Mouse (Mus musculus): Measurements from ENCODE around the gene Gm28729.
A peak's percentile ranks its signal among the peaks of the same experiment; 100 is the strongest.
"Not testable (repeated sequence)": the region's sequence is repeated elsewhere in the genome, so short reads cannot be mapped to it uniquely, and the experiment has no call there.

Gm28729 gene

DNA sequence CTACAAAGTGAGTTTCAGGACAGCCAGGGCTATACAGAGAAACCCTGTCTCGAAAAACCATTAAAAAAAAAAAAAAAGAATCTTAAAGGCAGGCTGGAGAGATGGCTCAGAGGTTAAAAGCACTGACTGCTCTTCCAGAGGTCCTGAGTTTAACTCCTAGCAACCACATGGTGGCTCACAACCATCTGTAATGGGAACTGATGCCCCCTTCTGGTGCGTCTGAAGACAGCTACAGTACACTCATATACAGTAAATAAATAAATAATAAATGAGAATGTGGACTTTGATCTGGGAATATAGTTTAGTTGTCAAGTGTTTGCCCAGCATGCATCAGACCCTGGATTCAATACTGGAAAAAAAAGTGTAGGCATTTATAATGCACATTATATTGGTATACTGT lies 3.5 kb downstream of the Gm28729 start:
- DNase-seq (ENCODE audit: low spot score), result not testable (repeated sequence)

DNA sequence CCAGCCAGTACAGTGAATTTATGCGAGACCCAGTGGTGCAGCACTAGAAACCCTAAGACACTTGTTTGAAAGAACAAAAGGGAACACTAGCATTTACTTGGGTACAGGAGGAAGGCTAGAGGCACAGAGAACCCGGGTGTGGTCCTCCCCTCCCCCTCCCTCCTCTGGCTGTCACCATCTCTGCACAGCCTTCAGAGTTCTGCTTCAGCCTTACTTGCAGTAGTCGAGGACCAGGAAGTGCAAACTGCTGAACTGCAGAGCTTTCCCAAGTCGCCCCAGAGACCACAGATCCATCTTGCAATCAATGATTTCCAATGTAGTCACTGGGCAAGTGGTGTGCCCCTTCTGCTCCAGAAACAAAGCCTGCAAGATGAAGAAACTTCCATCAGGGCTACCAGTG lies 7.6 kb downstream of the Gm28729 start:
- DNase-seq (ENCODE audit: low spot score), result no peak

DNA sequence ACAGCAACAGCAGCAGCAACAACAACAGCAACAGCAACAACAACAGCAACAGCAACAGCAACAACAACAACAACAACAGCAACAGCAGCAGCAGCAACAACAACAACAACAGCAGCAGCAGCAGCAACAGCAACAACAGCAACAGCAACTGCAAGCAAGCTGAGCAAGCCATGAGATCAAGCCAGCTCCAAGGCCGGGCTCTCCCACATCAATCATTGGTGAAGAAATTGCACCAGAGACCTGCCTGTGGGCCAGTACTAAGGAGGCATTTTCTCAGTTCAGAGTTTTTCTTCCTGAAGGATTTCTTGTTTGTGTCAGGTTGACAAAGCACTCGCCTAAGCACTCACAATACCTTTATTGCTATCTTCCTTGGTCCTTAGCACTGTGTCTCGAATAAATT lies 8.3 kb downstream of the Gm28729 start:
- no peak for DNase-seq (ENCODE audit: low spot score)

- no peak for DNase-seq (ENCODE audit: low spot score)
Observed at GRCm38 (mm10) chr9:96515737-96516136, 9.3 kb downstream of the Gm28729 start.

DNA sequence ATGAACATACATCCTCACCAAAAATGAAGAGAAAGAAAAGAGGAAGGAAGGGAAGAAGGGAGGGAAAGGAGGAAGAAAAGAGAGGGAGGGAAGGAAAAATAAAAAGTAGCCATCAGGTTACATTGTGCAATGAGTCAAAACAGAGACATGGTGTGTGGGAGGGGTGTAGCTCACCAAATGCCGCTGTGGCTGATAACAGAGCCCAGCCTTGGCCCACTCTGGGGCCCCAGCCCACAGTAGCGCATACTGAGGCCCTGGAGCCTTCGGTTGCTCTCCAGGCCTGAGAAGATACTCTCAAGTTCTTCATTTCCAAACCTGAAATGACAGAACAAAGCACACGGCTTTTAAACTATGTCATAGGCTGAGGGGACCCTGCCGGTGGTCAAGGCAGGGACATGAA lies 10.8 kb downstream of the Gm28729 start:
- no peak for DNase-seq (ENCODE audit: low spot score)

GRCm38 (mm10) chr9:96506011-96506498 lies 19.0 kb downstream of the Gm28729 start:
- DNase-seq (ENCODE audit: low spot score), result peak; percentile 82

DNA sequence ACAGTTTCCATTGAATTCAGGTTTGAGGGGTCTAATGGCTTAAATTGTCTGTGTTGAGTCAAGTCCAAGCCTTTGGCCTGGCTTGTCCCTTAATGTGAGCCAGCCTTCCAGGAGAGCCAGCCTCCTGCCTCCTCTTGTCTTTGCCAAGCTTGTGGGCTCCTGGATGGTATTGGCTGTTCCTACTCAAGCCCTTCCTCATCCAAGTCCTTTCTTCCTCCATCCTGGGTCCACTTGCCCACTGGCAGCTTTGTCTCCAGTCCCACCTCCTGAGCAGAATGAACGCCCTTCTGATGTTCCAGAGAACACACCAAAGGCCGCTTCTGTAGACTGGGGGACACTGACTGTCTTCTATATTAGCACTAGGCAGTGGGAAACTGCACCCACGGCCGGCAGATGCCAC lies 19.9 kb downstream of the Gm28729 start:
- DNase-seq (ENCODE audit: low spot score), result no peak

- DNase-seq (ENCODE audit: low spot score), result peak; percentile 36
Observed at GRCm38 (mm10) chr9:96504116-96504895, 20.8 kb downstream of the Gm28729 start.

GRCm38 (mm10) chr9:96502856-96503610 lies 22.0 kb downstream of the Gm28729 start:
- DNase-seq (ENCODE audit: low spot score), result no peak

DNA sequence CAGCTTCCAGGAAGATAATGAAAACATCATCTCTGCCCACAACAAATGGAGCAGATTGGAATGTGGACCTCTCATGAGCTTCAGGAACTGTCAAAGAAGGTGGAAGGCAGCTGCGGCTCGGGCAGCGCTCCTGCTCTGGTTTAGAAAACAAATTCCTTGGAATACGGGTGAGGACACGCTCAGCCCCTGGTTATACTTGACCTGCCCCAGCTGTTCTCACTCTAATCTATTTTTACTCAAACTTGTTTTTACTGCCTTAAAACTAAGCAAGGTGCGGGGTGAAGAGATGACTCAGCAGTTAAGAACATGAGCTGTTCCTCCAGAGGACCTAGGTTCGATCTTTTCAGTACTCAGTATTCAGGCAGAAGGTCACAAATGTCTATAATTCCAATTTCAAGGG lies 23.8 kb downstream of the Gm28729 start:
- DNase-seq (ENCODE audit: low spot score), result no peak

DNA sequence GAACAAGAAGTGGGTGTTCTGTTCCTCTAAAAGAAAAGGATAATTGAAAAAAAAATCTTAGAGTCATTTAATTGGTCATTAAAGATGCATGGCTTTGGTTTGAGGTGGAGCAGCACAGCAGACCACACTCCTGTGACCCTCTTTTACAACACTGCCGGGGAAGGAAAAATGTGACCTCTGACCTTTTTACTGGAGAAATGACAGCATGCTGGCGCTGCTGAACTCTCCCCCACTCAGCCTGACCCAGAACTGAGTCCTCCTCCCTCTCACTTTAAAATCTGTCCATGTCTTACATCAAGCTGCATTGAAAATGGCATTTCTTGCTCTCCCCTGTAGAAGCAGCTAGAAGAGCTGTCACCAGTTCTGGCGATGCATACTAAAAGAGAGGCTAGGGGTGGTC lies 31.9 kb downstream of the Gm28729 start:
- peak; percentile 63 for DNase-seq (ENCODE audit: low spot score)

GRCm38 (mm10) chr9:96491810-96492209 lies 33.3 kb downstream of the Gm28729 start:
- peak; percentile 72 for DNase-seq (ENCODE audit: low spot score)

DNA sequence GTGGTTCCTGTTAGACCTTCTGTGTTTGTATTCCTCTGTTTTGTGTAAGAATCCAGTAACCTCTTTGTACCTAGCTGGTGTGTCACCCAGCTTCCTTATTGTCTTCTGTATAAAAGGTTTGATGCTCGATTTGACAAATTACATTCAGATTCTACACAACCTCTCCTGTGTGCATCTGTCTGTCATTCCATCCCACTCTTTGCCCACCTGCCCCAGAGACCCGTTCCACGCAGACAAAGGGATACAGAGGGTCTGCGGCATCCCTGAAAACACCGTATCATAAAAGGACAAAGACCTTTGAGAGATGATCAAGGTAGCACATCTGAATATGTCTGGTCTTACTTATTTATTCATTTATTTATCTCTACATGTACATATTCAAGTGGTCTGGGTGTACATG lies 37.2 kb downstream of the Gm28729 start:
- not testable (repeated sequence) for DNase-seq (ENCODE audit: low spot score)

GRCm38 (mm10) chr9:96483648-96484047 lies 41.4 kb downstream of the Gm28729 start:
- no peak for DNase-seq (ENCODE audit: low spot score)

- no peak for DNase-seq (ENCODE audit: low spot score)
Observed at GRCm38 (mm10) chr9:96483028-96483427, 42.0 kb downstream of the Gm28729 start.

- DNase-seq (ENCODE audit: low spot score), result peak; percentile 98
Observed at GRCm38 (mm10) chr9:96478071-96478888, 46.8 kb downstream of the Gm28729 start, which contains the start of gene Rnf7. Gene Rnf7 (minus strand): TSS chr9:96478675.

DNA sequence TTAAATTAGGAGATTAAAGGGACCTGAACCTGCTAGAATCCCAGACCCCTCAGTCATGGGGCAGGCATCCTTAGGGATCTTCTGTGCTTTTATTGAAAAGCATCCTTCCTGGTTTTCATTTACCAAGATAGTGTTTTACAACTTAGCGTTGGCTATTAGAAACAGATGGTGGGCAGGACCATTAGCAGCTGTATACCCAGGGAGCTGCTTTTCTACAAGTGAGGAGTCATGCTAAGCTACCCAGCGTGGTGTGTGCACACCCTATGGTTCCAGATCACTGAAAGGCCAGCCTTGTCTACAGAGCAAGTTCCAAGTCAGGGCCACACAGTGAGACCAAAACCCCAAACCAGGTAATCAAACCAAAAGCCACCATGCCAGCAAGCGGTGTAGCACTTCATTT lies 52.7 kb downstream of the Gm28729 start:
- peak; percentile 35 for DNase-seq (ENCODE audit: low spot score)

DNA sequence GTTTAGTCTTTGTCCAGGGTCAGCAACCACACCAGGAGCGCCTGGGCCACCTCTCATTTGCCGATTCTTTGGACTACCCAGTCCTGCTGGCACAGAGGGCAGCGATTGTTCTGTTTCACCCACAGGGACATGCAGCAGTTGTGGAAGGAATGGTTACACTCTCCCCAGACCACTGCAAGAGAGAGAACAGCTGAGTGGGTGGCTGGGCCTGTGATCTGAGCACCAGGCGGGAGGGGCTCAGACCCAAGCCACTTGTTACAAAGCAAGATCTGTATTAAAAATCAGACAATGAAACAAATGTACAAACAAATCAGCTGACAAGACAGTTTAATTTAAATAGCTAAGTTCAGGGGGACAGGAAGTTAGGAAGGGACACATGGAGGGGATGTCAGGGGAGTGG lies 53.4 kb downstream of the Gm28729 start:
- not testable (repeated sequence) for DNase-seq (ENCODE audit: low spot score)

DNA sequence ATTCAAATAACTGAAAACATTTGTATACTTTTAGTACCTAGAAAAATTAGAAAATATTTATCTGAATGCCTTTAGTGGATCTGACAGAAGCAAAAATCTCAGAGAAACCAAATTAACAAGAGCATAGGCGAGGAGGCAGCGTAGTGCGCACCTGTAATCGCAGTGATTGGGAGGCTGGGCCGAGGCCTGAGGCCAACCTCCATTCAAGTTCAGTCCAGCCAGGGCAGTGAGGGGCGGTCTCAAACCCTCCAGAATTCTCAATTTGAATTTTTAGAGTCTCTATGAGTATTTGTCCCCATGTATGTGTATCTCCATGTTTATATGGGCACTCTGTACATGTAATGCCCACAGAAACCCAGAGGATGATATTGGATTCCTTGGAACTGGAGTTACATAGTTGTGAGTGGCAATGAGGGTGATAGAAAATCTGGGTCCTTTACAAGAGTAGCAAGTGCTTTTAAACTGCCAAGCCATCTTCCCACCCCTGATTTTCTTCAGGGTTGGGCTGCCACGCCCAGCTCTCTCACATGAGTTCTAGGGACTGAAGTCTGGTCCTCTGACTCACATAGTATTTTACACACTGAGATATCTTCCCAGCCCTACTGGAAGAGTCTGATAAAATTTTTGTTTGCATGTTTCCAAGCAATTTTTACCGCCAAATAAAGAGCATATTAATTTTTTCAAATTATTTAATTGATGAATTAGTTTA lies 54.6 kb downstream of the Gm28729 start:
- no peak for DNase-seq (ENCODE audit: low spot score)

DNA sequence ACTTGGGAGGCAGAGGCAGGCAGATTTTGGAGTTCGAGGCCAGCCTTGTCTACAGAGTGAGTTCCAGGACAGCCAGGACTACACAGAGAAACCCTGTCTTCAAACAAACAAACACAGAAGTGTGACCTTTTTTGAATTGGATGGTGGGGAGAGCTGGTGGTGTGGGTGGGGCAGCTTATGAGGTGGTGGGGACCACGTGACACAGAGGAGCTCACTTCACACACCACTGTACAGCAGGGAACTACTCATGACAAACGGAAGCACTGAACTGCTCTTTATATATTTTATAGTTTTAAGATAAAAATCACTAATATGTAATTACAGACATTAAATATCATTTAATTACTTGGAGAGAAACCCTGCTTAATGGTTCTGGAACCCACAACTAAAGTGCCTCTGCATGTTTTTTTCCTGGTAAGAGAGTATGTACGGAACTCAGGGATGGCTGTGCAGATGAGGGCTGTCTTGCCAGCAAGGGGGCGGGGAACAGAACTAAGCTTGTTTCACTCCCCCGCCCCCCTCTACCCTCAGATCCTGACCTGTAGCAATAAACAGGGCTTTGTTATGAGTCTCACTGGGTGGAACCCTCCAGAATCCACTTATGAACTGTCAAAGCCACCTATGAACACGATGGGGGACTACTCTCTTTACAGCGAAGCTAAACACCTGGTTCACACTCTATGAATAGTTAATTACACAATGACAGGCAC lies 55.4 kb downstream of the Gm28729 start:
- DNase-seq (ENCODE audit: low spot score), result no peak

DNA sequence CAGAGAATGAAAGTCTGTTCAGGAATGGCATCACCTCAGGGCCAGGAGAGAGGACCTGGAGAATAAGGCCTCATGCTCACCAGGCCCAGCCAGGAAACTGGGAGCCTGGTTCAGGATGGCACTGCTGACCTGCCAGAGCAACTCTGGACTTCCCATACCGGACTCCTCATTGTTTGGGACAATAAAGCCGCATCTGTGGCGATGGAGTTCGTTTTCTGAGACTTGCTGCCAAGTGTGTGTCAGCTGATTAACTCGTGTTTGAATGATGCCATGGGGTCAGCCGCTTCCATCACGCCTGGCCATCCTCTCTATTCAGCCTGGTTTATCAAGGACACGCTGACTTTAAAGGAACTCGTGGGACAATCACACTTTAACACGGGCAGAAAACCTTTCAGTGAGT lies 61.4 kb downstream of the Gm28729 start:
- no peak for DNase-seq (ENCODE audit: low spot score)

Data from embryo, embryonic 10.5 days (tissue).